Mouse (Mus musculus): Measurements from ENCODE around the gene Gbx2. TPM values are rescaled to one million over a fixed set of nuclear protein-coding genes. Genes with fewer than 3 reads are reported as not detected.

Gene Gbx2
- not detected for total RNA-seq (2021)
- long read RNA-seq, experiment 1, result 0 reads
- long read RNA-seq, experiment 2, result 0 reads

GRCm38 (mm10) chr1:89931120-89931519, at the start of gene Gbx2:
TSS of gene Gbx2 (minus strand) at chr1:89931179.
- no peak for DNase-seq (ENCODE audit: low spot score in 2 of 2)

- DNase-seq (ENCODE audit: low spot score in 2 of 2), result no peak
These were observed 46.3 kb upstream of the Gbx2 start for GRCm38 (mm10) chr1:89977261-89977660.

- DNase-seq (ENCODE audit: low spot score in 2 of 2), result no peak
These were observed 45.4 kb upstream of the Gbx2 start for GRCm38 (mm10) chr1:89976411-89976810.

- no peak for DNase-seq (ENCODE audit: low spot score in 2 of 2)
These were observed 43.6 kb upstream of the Gbx2 start for GRCm38 (mm10) chr1:89974541-89974940.

GRCm38 (mm10) chr1:89971848-89972247, 40.9 kb upstream of the Gbx2 start:
- DNase-seq (ENCODE audit: low spot score in 2 of 2), result no peak

- no peak for DNase-seq (ENCODE audit: low spot score in 2 of 2)
These were observed 38.7 kb upstream of the Gbx2 start for GRCm38 (mm10) chr1:89969714-89970110.

GRCm38 (mm10) chr1:89969072-89969713, 38.2 kb upstream of the Gbx2 start:
- DNase-seq (ENCODE audit: low spot score in 2 of 2), result no peak

- no peak for DNase-seq (ENCODE audit: low spot score in 2 of 2)
These were observed 37.3 kb upstream of the Gbx2 start for GRCm38 (mm10) chr1:89968111-89968851.

GRCm38 (mm10) chr1:89967585-89967984, 36.6 kb upstream of the Gbx2 start:
- no peak for DNase-seq (ENCODE audit: low spot score in 2 of 2)

GRCm38 (mm10) chr1:89964426-89964825, 33.4 kb upstream of the Gbx2 start:
- DNase-seq (ENCODE audit: low spot score in 2 of 2), result no peak

GRCm38 (mm10) chr1:89963296-89963695, 32.3 kb upstream of the Gbx2 start:
- no peak for DNase-seq (ENCODE audit: low spot score in 2 of 2)

GRCm38 (mm10) chr1:89962092-89962491, 31.1 kb upstream of the Gbx2 start:
- DNase-seq (ENCODE audit: low spot score in 2 of 2), result no peak

GRCm38 (mm10) chr1:89959393-89959792, 28.4 kb upstream of the Gbx2 start:
- DNase-seq (ENCODE audit: low spot score in 2 of 2), result no peak

- DNase-seq (ENCODE audit: low spot score in 2 of 2), result peak; percentile 48 to 55
These were observed 12.2 kb upstream of the Gbx2 start for GRCm38 (mm10) chr1:89943202-89943601.

GRCm38 (mm10) chr1:89942395-89942976, 11.5 kb upstream of the Gbx2 start:
- DNase-seq (ENCODE audit: low spot score in 2 of 2), result no peak

- no peak for DNase-seq (ENCODE audit: low spot score in 2 of 2)
These were observed 10.9 kb upstream of the Gbx2 start for GRCm38 (mm10) chr1:89941701-89942381.

- no peak for DNase-seq (ENCODE audit: low spot score in 2 of 2)
These were observed 10.1 kb upstream of the Gbx2 start for GRCm38 (mm10) chr1:89940961-89941524.

- peak; percentile 60 to 65 for DNase-seq (ENCODE audit: low spot score in 2 of 2)
These were observed 9.2 kb upstream of the Gbx2 start for GRCm38 (mm10) chr1:89939981-89940726.

- no peak for DNase-seq (ENCODE audit: low spot score in 2 of 2)
These were observed 8.6 kb upstream of the Gbx2 start for GRCm38 (mm10) chr1:89939596-89939960.

GRCm38 (mm10) chr1:89938884-89939595, 8.1 kb upstream of the Gbx2 start:
- no peak for DNase-seq (ENCODE audit: low spot score in 2 of 2)
